Mouse (Mus musculus) T-helper 1 cell (primary cell): ENCODE results near the gene Ace.

Source experiments
- in situ Hi-C: fragments of 300-600 bp; cut with MboI, MseI; formaldehyde crosslinking; loops from one replicate; pipeline ENCODE4 v1.15.1; 2025; ENCODE audit warnings: high pct_unique_total_duplicates

Ace gene

GRCm38 (mm10) chr11:105989446-105989845 is 21.7 kb downstream of the Ace start:
- in situ Hi-C loops: no loop called here

GRCm38 (mm10) chr11:105990231-105990630 is 22.5 kb downstream of the Ace start:
- in situ Hi-C loops: no loop called here

GRCm38 (mm10) chr11:105994375-105994774 is 26.6 kb downstream of the Ace start, which contains the start of gene Ace3:
Ace3 (plus strand) TSS chr11:105994675.
- in situ Hi-C loops: no loop called here

GRCm38 (mm10) chr11:106000062-106000461 is 32.3 kb downstream of the Ace start:
- in situ Hi-C loops: no loop called here

GRCm38 (mm10) chr11:106001718-106002117 is 34.0 kb downstream of the Ace start:
- in situ Hi-C loops: no loop called here

GRCm38 (mm10) chr11:106004576-106004975 is 36.8 kb downstream of the Ace start:
- in situ Hi-C loops: no loop called here

GRCm38 (mm10) chr11:106005970-106006369 is 38.2 kb downstream of the Ace start:
- in situ Hi-C loops: no loop called here

GRCm38 (mm10) chr11:106007821-106008220 is 40.1 kb downstream of the Ace start, which contains the start of gene Kcnh6:
Kcnh6 (plus strand) TSS chr11:106008124.
- in situ Hi-C loops: no loop called here

- in situ Hi-C loops: no loop called here
These were observed 45.0 kb downstream of the Ace start for GRCm38 (mm10) chr11:106012711-106013110.

- in situ Hi-C loops: no loop called here
These were observed 45.9 kb downstream of the Ace start for GRCm38 (mm10) chr11:106013556-106014225.

GRCm38 (mm10) chr11:106016440-106016839 is 48.7 kb downstream of the Ace start:
- in situ Hi-C loops: no loop called here

GRCm38 (mm10) chr11:106020051-106020763 is 52.5 kb downstream of the Ace start:
- in situ Hi-C loops: no loop called here

- in situ Hi-C loops: loop anchor here (25.0 kb wide), 1 partner anchor 1562 kb away; no protein-coding TSS in a partner anchor
These were observed 58.0 kb downstream of the Ace start for GRCm38 (mm10) chr11:106025774-106026173.

GRCm38 (mm10) chr11:106026465-106027151 is 58.9 kb downstream of the Ace start:
- in situ Hi-C loops: loop anchor here (25.0 kb wide), 1 partner anchor 1561 kb away; no protein-coding TSS in a partner anchor

GRCm38 (mm10) chr11:106027607-106028006 is 59.9 kb downstream of the Ace start:
- in situ Hi-C loops: loop anchor here (25.0 kb wide), 1 partner anchor 1560 kb away; no protein-coding TSS in a partner anchor

- in situ Hi-C loops: loop anchor here (25.0 kb wide), 1 partner anchor 1555 kb away; no protein-coding TSS in a partner anchor
These were observed 64.3 kb downstream of the Ace start for GRCm38 (mm10) chr11:106032074-106032473.

GRCm38 (mm10) chr11:106033491-106033919 is 65.8 kb downstream of the Ace start:
- in situ Hi-C loops: loop anchor here (25.0 kb wide), 1 partner anchor 1554 kb away; no protein-coding TSS in a partner anchor

GRCm38 (mm10) chr11:106034986-106035385 is 67.2 kb downstream of the Ace start:
- in situ Hi-C loops: loop anchor here (25.0 kb wide), 1 partner anchor 1552 kb away; no protein-coding TSS in a partner anchor

- in situ Hi-C loops: loop anchor here (25.0 kb wide), 1 partner anchor 1551 kb away; no protein-coding TSS in a partner anchor
These were observed 69.0 kb downstream of the Ace start, which contains the start of gene Dcaf7 for GRCm38 (mm10) chr11:106036548-106037417. Dcaf7 (plus strand) TSS chr11:106036872.

GRCm38 (mm10) chr11:106037418-106037751 is 69.6 kb downstream of the Ace start:
- in situ Hi-C loops: loop anchor here (25.0 kb wide), 1 partner anchor 1550 kb away; no protein-coding TSS in a partner anchor
